Mouse (Mus musculus): ENCODE results near the gene Syt9.
A peak's percentile ranks its signal among the peaks of the same experiment; 100 is the strongest.

Syt9 gene

DNA sequence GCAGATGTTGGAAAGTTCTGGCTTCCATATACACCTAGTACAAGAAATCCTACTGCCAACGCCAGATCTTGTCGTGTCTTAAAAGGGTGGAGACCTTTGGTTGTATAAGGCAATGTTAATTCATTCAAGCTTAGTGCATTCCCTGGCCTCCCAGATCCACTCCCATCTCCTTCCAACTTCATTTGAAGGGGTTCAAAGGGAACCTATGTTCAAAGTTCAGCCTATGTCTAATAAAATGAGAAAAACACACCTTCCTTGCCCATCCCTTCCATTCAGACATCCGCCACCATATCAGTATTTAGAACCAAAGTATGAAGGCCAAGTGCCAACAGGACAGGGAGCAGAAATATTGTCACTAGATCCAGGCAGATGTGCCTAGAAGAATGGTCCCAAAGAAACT is 177.3 kb downstream of the Syt9 start:
- DNase-seq = no peak

GRCm38 (mm10) chr7:107553461-107553860 is 182.9 kb downstream of the Syt9 start:
- no peak for DNase-seq

DNA sequence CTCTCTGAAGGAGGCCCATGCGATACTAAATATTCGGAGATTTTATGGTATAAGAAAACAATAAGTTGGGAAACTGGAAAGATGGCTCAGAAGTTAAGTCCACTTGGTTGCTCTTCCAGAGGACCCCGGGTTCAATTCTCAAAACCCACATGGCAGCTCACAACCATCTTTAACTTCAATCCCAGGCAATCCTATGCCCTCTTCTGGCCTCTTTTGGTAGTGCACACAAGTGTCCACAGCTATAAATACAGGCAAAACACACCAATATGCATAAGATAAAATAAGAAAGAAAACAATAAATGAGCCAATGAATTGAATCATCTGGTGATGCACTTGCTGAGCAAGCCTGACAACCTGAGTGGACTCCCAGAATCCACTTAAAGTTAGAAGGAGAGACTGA is 185.4 kb downstream of the Syt9 start:
- DNase-seq = no peak

DNA sequence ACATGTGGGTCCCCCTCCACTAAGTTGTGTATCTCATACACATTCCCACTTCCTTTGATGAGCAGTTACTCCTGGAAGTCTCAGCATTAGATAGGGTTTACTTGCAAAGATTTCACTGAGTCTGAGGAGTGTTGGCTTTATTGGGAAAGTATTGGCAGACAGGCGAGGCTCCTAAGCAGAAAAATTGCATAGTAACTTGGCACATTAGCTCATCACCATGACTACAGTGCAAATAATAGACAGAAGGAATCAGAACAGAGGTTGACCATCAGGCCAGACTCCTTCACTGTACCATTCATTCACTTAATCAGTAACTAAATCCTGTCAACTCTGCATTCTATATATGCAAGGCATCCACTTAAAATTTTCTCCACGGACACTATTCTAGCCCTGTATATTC is 190.1 kb downstream of the Syt9 start:
- no peak for DNase-seq

GRCm38 (mm10) chr7:107561584-107561983 is 191.1 kb downstream of the Syt9 start:
- DNase-seq = no peak

GRCm38 (mm10) chr7:107563727-107564126 is 193.2 kb downstream of the Syt9 start:
- no peak for DNase-seq

DNA sequence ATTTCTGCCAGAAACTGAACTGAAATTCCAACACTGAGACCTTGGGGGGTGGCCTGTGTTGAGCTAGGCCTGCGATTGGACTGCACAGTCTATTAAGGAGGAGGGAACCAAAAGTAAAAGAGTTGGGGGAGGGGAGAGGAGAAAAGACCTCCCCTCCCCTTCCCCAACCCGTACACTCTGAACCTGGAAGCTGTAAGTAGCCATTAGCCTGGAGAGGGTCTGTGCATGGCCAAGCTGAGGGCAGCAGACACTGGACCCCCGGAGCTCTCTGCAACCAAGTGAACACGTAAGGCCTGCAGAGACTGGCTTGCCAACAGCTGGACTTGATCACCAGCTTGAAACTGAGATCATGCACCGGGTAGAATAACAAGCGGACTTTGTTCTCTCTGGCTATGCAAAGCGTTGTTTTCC is 196.7 kb downstream of the Syt9 start, which contains the start of gene Olfml1:
Olfml1 (plus strand) TSS at position 186 of the 411 bp plus-strand sequence.
- no peak for DNase-seq

DNA sequence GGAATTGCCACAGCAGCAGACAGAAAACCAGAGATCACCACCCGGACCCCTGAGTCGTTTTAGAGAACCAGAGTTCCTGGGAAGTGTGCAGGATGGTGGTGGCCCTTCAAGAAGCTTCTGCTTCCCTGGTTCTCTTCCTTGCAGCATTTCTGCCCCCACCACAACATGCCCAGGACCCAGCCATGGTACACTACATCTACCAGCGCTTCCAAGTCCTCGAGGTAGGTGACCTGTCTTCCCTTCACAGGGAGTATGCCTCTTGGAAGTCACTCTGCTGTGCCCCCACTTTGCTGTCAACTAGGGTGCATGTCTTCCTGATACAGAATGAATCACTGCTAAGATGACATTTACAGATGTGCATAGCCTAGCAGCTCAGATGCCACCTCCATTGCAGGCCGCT is 197.1 kb downstream of the Syt9 start:
- DNase-seq = no peak

DNA sequence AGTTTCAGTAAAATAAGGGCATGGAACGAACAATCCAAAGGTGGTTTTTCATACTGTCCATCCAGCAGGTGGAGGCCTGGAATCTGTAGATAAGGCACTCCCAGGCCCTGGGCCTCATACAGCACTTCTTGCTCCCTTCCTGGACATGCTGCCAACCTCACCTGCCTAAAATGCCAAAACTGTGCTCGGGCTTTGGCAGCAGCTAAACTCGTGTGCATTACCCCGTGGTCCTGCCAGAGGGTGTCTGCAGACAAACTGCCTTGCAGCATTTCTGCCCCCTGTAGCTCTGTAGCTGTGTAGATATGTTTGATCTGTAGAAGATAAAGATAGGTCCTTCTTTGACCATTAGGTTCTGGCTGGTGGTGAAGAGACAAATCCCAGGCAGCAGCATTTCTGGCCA is 198.4 kb downstream of the Syt9 start:
- peak; percentile 12 for DNase-seq

GRCm38 (mm10) chr7:107573856-107574255 is 203.3 kb downstream of the Syt9 start:
- no peak for DNase-seq

DNA sequence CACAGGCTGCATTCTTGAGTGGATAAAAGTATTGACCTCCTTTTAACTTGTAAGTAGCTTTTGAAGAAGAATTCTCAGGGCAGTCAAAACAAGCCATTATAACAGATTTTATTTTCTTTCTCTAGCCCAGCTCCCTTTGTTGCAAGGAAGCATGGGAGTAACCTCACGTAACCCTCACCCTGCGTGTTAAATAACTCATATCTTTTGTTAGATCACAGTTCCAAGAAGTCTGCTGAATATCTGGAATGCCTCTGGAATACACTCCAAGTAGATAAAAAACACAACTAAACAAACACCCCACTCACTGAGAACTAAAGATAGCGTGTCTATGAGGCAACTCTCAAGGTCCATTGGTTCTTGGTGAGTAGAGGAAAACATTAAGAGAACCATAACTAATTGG is 203.7 kb downstream of the Syt9 start:
- DNase-seq = no peak

DNA sequence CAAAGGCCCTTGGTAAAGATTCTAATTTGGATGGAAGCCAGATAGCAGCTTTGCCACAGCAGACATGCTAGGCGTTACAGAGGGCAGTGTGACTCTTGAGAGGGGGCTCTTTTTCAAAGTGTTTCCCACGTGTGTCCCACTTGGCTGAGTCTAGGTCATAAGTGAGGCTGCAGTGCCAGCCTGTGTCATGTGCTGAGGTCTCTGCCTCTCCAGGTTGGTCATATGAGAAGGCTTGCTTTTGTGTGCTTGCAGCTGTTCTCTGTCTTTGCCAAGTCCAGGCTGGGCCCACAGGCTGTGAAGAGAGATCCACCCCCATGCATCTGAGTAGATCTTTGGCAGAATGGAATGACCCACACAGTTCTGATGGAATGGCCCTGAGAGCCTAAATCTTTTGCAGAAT is 222.1 kb downstream of the Syt9 start:
- peak; percentile 8 for DNase-seq

- no peak for DNase-seq
Observed at GRCm38 (mm10) chr7:107593904-107594303, 223.4 kb downstream of the Syt9 start.

DNA sequence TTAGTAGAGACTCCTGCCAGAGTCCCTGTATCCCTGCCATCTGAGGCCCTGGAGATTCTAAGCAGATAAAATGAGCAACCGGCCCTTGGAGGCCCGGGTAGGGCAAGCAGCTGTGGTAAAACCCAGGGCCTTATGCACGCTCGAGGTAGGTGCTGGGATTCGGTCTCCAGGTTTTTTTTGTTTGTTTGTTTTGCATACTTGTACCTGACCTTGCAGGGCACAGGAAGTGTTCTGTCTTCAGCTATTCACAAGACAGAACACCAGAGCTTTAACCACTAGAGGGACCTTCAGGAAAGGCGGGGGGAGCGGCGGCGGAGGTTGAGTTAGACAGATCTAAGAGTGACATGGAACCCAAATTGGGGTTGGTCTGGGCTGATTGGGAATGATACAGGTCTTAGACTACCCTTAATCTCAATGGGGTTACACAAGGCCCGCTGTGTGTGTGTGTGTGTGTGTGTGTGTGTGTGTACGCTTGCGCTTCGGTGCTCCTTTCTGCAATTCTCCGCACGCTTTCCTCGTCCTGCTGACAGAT is 223.9 kb downstream of the Syt9 start:
- peak; percentile 12 for DNase-seq

DNA sequence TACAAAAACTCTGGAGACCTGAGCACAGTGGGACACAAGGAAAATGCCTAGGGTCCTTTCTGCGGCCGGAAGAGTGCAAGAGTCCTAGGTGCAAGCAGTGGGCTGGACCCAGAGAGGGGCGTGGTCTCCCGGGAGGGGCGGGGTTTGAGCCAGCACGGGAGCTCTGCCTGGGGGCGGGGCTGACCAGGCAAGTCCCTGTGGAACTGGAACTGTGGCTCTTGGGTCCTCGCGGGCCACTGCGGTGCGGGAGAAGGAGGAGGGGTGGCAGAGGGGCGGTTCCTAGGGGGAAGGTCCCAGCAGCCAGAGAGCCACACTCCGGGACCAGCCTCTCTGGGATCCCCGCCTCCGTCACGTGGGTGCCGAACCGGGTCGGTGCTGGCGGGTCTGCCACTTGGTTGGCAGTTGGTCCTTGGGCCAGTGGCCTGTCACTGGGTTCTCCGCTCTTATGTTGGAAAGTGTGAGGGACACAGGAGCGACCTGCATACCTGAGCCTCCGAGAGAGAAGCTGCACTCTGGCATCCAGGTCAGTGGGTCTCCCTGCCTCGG is 224.4 kb downstream of the Syt9 start, which contains the start of gene Ppfibp2:
Ppfibp2 (plus strand) TSS at position 351 of the 546 bp plus-strand sequence.
- DNase-seq = peak; percentile 76

GRCm38 (mm10) chr7:107595426-107595825 is 224.9 kb downstream of the Syt9 start:
- DNase-seq = no peak

- DNase-seq = no peak
Observed at GRCm38 (mm10) chr7:107596753-107597152, 226.2 kb downstream of the Syt9 start.

GRCm38 (mm10) chr7:107597956-107598355 is 227.4 kb downstream of the Syt9 start:
- no peak for DNase-seq
